Mouse (Mus musculus): ENCODE measurements around the gene Mars2. TPM values are rescaled to one million over a fixed set of nuclear protein-coding genes. Genes with fewer than 3 reads are reported as not detected.

Mars2 gene
- total RNA-seq (2014; rRNA removed) (1.0 TPM in 2 replicates), polyA plus RNA-seq (2012; rRNA removed) (0.67 and 0.75 TPM in 2 replicates)

GRCm38 (mm10) chr1:55236890-55237642 lies at the start of gene Mars2:
TSS of gene Mars2 (plus strand) at chr1:55237177.
- peak; percentile 83 for DNase-seq (ENCODE audit: extremely low read depth, low read depth, low spot score)
- Histone ChIP-seq H3K27me3 (ENCODE audit: control insufficient read depth, insufficient read depth, low read length) (no peaks in the 10 kb centered on the region), H3K79me2 (ENCODE audit: control insufficient read depth, insufficient read depth, low read length) (no peaks in the 10 kb centered on the region), H3K36me3 (ENCODE audit: control insufficient read depth, insufficient read depth, low read length) (no peaks in the 10 kb centered on the region), H3K4me1 (ENCODE audit: control insufficient read depth, insufficient read depth, low read length) (peaks cover 13% of the 10 kb centered on the region), H3K27ac (replicated peaks; ENCODE audit: insufficient read depth, low read depth, low read length) (peak within 1 kb of the TSS; percentile 11; the same call in 1 of the 2 replicates), H3K4me3 (ENCODE audit: insufficient read depth, low read depth, low read length) (peak within 1 kb of the TSS; percentile 76), H3K9ac (ENCODE audit: low read depth, low read length) (peak within 1 kb of the TSS; percentile 82)
- WGBS, result under 1% methylated on average over 82 of the region's 82 CpGs
- TF ChIP-seq POLR2A (IDR thresholded peaks at IDR 0.05; ENCODE audit: extremely low read depth, insufficient read depth, low read length) (peak; percentile 62; the same call in 1 of the 2 replicates), CTCF (IDR thresholded peaks at IDR 0.05; ENCODE audit: low read depth, low read length) (no peak)

GRCm38 (mm10) chr1:55192015-55192414 lies 45.0 kb upstream of the Mars2 start:
- DNase-seq (ENCODE audit: extremely low read depth, low read depth, low spot score), result no peak
- no peak overlapping the region for H3K9ac ChIP-seq (ENCODE audit: low read depth, low read length)
- H3K79me2 ChIP-seq (ENCODE audit: control insufficient read depth, insufficient read depth, low read length), result no peaks in the 10 kb centered on the region
- no peaks in the 10 kb centered on the region for H3K36me3 ChIP-seq (ENCODE audit: control insufficient read depth, insufficient read depth, low read length)
- 30% methylated on average over 8 of the region's 8 CpGs for WGBS
- H3K4me3 ChIP-seq (ENCODE audit: insufficient read depth, low read depth, low read length), result no peak overlapping the region
- TF ChIP-seq POLR2A (IDR thresholded peaks at IDR 0.05; ENCODE audit: extremely low read depth, insufficient read depth, low read length), result no peak
- no peak for TF ChIP-seq CTCF (IDR thresholded peaks at IDR 0.05; ENCODE audit: low read depth, low read length)
- no peak overlapping the region for H3K27ac ChIP-seq (replicated peaks; ENCODE audit: insufficient read depth, low read depth, low read length)
- no peaks in the 10 kb centered on the region for H3K4me1 ChIP-seq (ENCODE audit: control insufficient read depth, insufficient read depth, low read length)
- H3K27me3 ChIP-seq (ENCODE audit: control insufficient read depth, insufficient read depth, low read length), result no peaks in the 10 kb centered on the region

- H3K4me3 ChIP-seq (ENCODE audit: insufficient read depth, low read depth, low read length), result no peak overlapping the region
- no peaks in the 10 kb centered on the region for H3K79me2 ChIP-seq (ENCODE audit: control insufficient read depth, insufficient read depth, low read length)
- TF ChIP-seq POLR2A (IDR thresholded peaks at IDR 0.05; ENCODE audit: extremely low read depth, insufficient read depth, low read length) (no peak), CTCF (IDR thresholded peaks at IDR 0.05; ENCODE audit: low read depth, low read length) (peak; percentile 44; the same call in 1 of the 2 replicates)
- H3K27ac ChIP-seq (replicated peaks; ENCODE audit: insufficient read depth, low read depth, low read length), result no peak overlapping the region
- H3K27me3 ChIP-seq (ENCODE audit: control insufficient read depth, insufficient read depth, low read length), result no peaks in the 10 kb centered on the region
- no peak overlapping the region for H3K9ac ChIP-seq (ENCODE audit: low read depth, low read length)
- no peaks in the 10 kb centered on the region for H3K4me1 ChIP-seq (ENCODE audit: control insufficient read depth, insufficient read depth, low read length)
- no peaks in the 10 kb centered on the region for H3K36me3 ChIP-seq (ENCODE audit: control insufficient read depth, insufficient read depth, low read length)
- no peak for DNase-seq (ENCODE audit: extremely low read depth, low read depth, low spot score)
- 54% methylated on average over 3 of the region's 3 CpGs for WGBS
Measured at GRCm38 (mm10) chr1:55192824-55193223, 44.2 kb upstream of the Mars2 start.

DNA sequence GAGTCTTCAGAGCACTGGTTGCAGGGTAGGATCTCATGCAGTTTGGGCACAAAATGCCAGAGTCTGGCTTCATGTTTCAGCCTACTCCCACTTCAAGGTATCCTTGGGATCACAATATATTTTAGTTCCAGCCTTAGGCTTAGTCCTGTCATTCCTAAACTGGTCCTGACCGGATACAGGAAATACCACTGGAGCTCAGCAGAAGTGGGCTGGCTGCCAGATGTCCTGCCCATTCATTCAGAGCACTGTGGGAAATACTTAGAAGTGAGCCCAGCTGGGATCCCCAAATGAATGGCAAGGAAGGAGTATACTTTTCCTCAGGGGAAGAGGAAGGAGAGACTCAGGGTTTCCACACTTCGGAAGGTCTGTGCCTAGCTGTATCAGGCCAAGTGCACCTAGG lies 43.7 kb upstream of the Mars2 start:
- Histone ChIP-seq H3K27me3 (ENCODE audit: control insufficient read depth, insufficient read depth, low read length) (no peaks in the 10 kb centered on the region), H3K36me3 (ENCODE audit: control insufficient read depth, insufficient read depth, low read length) (no peaks in the 10 kb centered on the region), H3K27ac (replicated peaks; ENCODE audit: insufficient read depth, low read depth, low read length) (no peak overlapping the region), H3K9ac (ENCODE audit: low read depth, low read length) (no peak overlapping the region), H3K4me3 (ENCODE audit: insufficient read depth, low read depth, low read length) (no peak overlapping the region), H3K4me1 (ENCODE audit: control insufficient read depth, insufficient read depth, low read length) (no peaks in the 10 kb centered on the region), H3K79me2 (ENCODE audit: control insufficient read depth, insufficient read depth, low read length) (no peaks in the 10 kb centered on the region)
- 76% methylated on average over 2 of the region's 2 CpGs for WGBS
- TF ChIP-seq POLR2A (IDR thresholded peaks at IDR 0.05; ENCODE audit: extremely low read depth, insufficient read depth, low read length) (no peak), CTCF (IDR thresholded peaks at IDR 0.05; ENCODE audit: low read depth, low read length) (no peak)
- DNase-seq (ENCODE audit: extremely low read depth, low read depth, low spot score), result no peak

DNA sequence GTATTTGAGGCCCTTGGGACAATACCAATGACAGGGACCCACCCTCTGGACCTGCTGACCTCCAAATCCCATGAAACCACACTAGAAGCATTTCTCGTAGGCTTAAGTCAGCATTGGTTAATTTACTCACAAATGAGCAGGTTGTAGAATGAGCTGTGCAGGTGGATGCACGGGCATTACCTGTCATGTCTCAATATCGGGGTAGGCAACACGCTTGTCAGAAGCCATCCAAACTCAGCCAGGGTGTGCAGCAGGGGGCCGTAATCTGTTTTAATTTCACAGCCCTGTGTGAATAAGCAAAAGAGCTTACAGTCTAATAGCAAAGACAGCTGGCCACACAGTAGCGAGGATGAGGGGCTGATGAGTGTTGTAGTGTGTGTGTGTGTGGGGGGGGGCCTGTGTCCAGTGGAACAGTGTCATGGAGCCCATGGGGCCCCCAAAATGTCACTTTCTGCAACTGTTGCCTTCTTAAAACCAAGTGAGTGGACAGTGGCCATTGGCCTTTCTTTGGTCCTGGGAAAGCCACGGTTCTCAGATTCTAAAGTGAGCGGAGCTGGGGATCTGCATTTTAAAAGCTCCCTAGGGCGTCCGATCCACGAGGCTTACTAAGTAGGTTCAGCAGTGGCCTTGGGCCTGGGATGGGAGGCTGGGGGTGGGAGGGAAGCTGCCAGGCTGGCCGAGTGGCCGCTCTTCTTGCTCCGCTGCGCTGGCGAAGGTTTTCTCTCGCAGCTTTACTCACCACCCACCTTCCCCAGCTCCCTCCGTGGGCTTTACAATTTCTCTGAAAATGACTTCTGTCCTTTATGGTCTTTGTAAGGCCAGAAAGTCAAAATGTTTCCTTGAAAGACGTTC lies 42.7 kb upstream of the Mars2 start:
- Histone ChIP-seq H3K27ac (replicated peaks; ENCODE audit: insufficient read depth, low read depth, low read length) (no peak overlapping the region), H3K4me1 (ENCODE audit: control insufficient read depth, insufficient read depth, low read length) (no peaks in the 10 kb centered on the region), H3K79me2 (ENCODE audit: control insufficient read depth, insufficient read depth, low read length) (no peaks in the 10 kb centered on the region), H3K36me3 (ENCODE audit: control insufficient read depth, insufficient read depth, low read length) (no peaks in the 10 kb centered on the region), H3K4me3 (ENCODE audit: insufficient read depth, low read depth, low read length) (no peak overlapping the region), H3K9ac (ENCODE audit: low read depth, low read length) (no peak overlapping the region), H3K27me3 (ENCODE audit: control insufficient read depth, insufficient read depth, low read length) (no peaks in the 10 kb centered on the region)
- DNase-seq (ENCODE audit: extremely low read depth, low read depth, low spot score), result no peak
- TF ChIP-seq CTCF (IDR thresholded peaks at IDR 0.05; ENCODE audit: low read depth, low read length) (no peak), POLR2A (IDR thresholded peaks at IDR 0.05; ENCODE audit: extremely low read depth, insufficient read depth, low read length) (no peak)
- WGBS, result 77% methylated on average over 19 of the region's 19 CpGs
